Mouse (Mus musculus): ENCODE data around the gene Aurkb. TPM values are rescaled to one million over a fixed set of nuclear protein-coding genes. Genes with fewer than 3 reads are reported as not detected.

The Aurkb gene
- total and polyA plus RNA-seq, 3 experiments, result 120 to 170 (median 159) TPM

DNA sequence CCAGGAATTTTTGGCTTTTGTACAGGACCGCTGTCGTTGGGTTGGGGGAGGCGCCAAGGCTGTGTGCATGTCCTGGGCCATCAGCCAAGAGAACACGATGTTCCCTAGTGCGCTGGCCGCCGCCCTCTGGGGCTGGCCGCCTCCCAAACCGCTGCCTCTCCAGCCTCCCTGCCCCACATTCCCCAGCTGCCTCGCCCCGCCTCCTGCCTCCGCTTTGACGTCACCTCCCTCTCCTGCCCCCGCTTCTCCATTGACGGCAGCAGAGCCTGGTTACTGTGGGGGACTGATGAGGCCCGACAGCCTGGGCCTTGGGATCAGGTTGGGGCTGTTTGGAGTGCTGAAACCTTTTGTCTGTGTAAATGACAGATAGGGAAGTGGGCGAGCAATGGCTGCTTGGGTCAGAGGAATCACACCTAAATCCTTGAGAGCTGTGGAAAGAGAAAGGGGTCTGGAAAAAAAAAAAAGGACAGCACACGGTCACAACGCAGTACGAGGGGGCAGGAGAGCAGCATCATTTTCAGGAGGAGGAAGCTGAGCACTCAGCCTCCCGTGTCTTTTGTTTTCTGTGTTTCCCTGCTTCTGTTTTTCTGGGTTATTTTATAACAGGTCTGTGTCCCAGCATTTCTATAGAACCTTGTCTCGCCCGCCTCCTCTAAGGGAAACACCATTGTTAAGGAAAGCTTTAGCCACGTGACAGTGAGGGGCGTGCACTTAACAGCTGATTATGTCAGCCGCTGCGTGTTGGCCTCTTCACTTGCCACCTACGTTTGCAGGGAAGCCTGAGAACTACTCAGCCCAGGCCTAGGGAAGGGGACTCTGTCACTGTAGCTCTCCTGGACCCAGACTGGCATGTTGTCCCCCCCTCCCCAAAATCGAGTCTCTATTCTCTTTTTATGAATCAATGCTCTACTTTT, 51.8 kb downstream of the Aurkb start (continued):
- TF ChIP-seq GABPA (IDR thresholded peaks at IDR 0.05; ENCODE audit: low read depth, low read length), result no peak
- TF ChIP-seq RAD21 (IDR thresholded peaks at IDR 0.05; ENCODE audit: low read depth, low read length), result no peak
- TF ChIP-seq POLR2AphosphoS5 (IDR thresholded peaks at IDR 0.05; ENCODE audit: borderline replicate concordance, low read depth, low read length), result peak; percentile 73; the same call in 1 of the 2 replicates
- no peak for TF ChIP-seq KAT2A (conservative IDR thresholded peaks at IDR 0.05; ENCODE audit: low read depth, low read length)
- TF ChIP-seq MYB (IDR thresholded peaks at IDR 0.05; ENCODE audit: low read depth, low read length), result no peak; the same call in 1 of the 2 replicates

DNA sequence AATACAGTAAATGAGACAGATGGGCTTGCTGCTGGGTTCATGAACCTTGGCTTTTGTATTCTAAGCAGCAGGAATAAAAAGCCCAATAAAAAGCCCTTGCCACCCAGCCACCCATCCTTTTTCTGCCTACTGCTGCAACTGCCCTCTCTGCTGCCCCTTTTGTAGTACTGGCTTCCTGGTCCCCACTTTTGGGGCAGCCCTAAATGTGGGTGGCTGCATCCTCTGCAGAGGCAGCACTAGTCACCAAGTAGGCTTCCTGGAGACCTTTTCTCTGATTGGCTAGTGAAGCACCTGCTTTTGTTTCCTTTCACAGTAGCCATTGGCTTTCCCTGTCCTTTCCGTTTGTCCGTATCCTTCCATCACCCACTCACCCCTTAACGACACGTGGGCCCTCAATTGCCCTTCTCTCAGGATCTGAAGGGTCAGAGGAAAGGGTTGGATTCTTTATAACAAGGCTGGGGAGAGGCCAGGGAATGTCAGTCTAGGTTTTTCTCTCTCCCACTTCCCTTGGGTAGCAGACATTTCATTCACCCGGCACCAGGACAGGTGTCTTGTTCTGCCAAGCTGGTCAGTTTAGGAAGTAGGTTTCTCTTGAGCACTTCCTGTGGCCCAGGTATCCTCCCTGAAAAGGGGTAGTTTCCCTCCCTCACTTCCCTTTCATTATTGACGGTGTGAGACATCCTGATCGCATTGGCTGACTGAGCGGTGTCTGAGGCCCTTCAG, 52.8 kb downstream of the Aurkb start:
- H3K27me3 ChIP-seq (ENCODE audit: control insufficient read depth in 1 of 2, insufficient read depth in 2 of 2, low read length in 2 of 2), result no peaks in the 10 kb centered on the region
- no peak for TF ChIP-seq SIN3A (IDR thresholded peaks at IDR 0.05; ENCODE audit: low read length)
- 0 out of 2 replicates have a peak, but pooled peaks have one; percentile 11 for TF ChIP-seq NELFE (IDR thresholded peaks at IDR 0.05; ENCODE audit: low read depth, low read length)
- 0 out of 2 replicates have a peak, but pooled peaks have one; percentile 15 for TF ChIP-seq UBTF (IDR thresholded peaks at IDR 0.05; ENCODE audit: borderline replicate concordance, insufficient read depth, low read depth, low read length)
- peak overlapping the region; percentile 71 for H3K27ac ChIP-seq (ENCODE audit: control insufficient read depth, low read depth, low read length)
- H3K4me1 ChIP-seq (ENCODE audit: control insufficient read depth in 1 of 2, insufficient read depth in 2 of 2, low read length in 2 of 2), result peaks cover 17 to 21% of the 10 kb centered on the region in 2 experiments
- peaks cover 17% of the 10 kb centered on the region for H3K79me2 ChIP-seq (ENCODE audit: control insufficient read depth, insufficient read depth, low read length, poor library complexity)
- H3K36me3 ChIP-seq (ENCODE audit: control insufficient read depth in 1 of 2, insufficient read depth in 2 of 2, low read length in 2 of 2), result peaks cover 0 to 13% of the 10 kb centered on the region in 2 experiments; a peak in 2 of 4 replicates
- H3K4me3 ChIP-seq (ENCODE audit: control insufficient read depth in 1 of 2, insufficient read depth in 1 of 2, low read depth in 2 of 2, low read length in 2 of 2), result peak overlapping the region; percentile 2 to 10; a peak in 2 of 4 replicates
- H3K9me3 ChIP-seq (replicated peaks; ENCODE audit: insufficient read depth, low read length), result no peaks in the 10 kb centered on the region
- no peak for DNase-seq (ENCODE audit: low read depth, low spot score)
- peak overlapping the region; percentile 59 for H3K9ac ChIP-seq (ENCODE audit: control insufficient read depth, low read depth, low read length, poor library complexity, severe bottlenecking)

GRCm38 (mm10) chr11:69098762-69099091, 53.3 kb downstream of the Aurkb start:
- H3K4me1 ChIP-seq (ENCODE audit: control insufficient read depth in 1 of 2, insufficient read depth in 2 of 2, low read length in 2 of 2), result peaks cover 17 to 21% of the 10 kb centered on the region in 2 experiments
- no peaks in the 10 kb centered on the region for H3K27me3 ChIP-seq (ENCODE audit: control insufficient read depth in 1 of 2, insufficient read depth in 2 of 2, low read length in 2 of 2)
- peak overlapping the region; percentile 68 for H3K9ac ChIP-seq (ENCODE audit: control insufficient read depth, low read depth, low read length, poor library complexity, severe bottlenecking)
- peaks cover 0 to 13% of the 10 kb centered on the region in 2 experiments; a peak in 2 of 4 replicates for H3K36me3 ChIP-seq (ENCODE audit: control insufficient read depth in 1 of 2, insufficient read depth in 2 of 2, low read length in 2 of 2)
- H3K79me2 ChIP-seq (ENCODE audit: control insufficient read depth, insufficient read depth, low read length, poor library complexity), result peaks cover 17% of the 10 kb centered on the region
- H3K9me3 ChIP-seq (replicated peaks; ENCODE audit: insufficient read depth, low read length), result no peaks in the 10 kb centered on the region
- H3K4me3 ChIP-seq (ENCODE audit: control insufficient read depth in 1 of 2, insufficient read depth in 1 of 2, low read depth in 2 of 2, low read length in 2 of 2), result peak overlapping the region; percentile 63 to 86
- peak; percentile 98 for DNase-seq (ENCODE audit: low read depth, low spot score)
- peak overlapping the region; percentile 70 for H3K27ac ChIP-seq (ENCODE audit: control insufficient read depth, low read depth, low read length)
- no peak for TF ChIP-seq JUND (IDR thresholded peaks at IDR 0.05; ENCODE audit: low read depth, low read length)
- TF ChIP-seq ZC3H11A (IDR thresholded peaks at IDR 0.05; ENCODE audit: low read depth, low read length), result no peak
- no peak; the same call in 1 of the 2 replicates for TF ChIP-seq TBP (IDR thresholded peaks at IDR 0.05; ENCODE audit: low read depth, low read length)
- TF ChIP-seq USF1 (IDR thresholded peaks at IDR 0.05; ENCODE audit: low read depth, low read length), result peak; percentile 75
- TF ChIP-seq NRF1 (IDR thresholded peaks at IDR 0.05; ENCODE audit: insufficient read depth, low read depth, low read length, poor library complexity, severe bottlenecking), result peak; percentile 24; the same call in 1 of the 2 replicates
- no peak for TF ChIP-seq NELFE (IDR thresholded peaks at IDR 0.05; ENCODE audit: low read depth, low read length)
- peak; percentile 97 for TF ChIP-seq SIN3A (IDR thresholded peaks at IDR 0.05; ENCODE audit: low read length)
- TF ChIP-seq KAT2A (conservative IDR thresholded peaks at IDR 0.05; ENCODE audit: low read depth, low read length), result no peak
- TF ChIP-seq CTCF (IDR thresholded peaks at IDR 0.05 in 2 of 3, conservative IDR thresholded peaks at IDR 0.05 in 1 of 3; ENCODE audit: control insufficient read depth in 1 of 3, insufficient read depth in 1 of 3, low read depth in 2 of 3, low read length in 3 of 3, poor library complexity in 1 of 3, severe bottlenecking in 1 of 3), result peak in 1 of 3 experiments; percentile 19; a peak in 1 of 6 replicates
- TF ChIP-seq UBTF (IDR thresholded peaks at IDR 0.05; ENCODE audit: borderline replicate concordance, insufficient read depth, low read depth, low read length), result 0 out of 2 replicates have a peak, but pooled peaks have one; percentile 29
- TF ChIP-seq SMC3 (IDR thresholded peaks at IDR 0.05; ENCODE audit: low read depth, low read length), result no peak
- peak; percentile 99 for TF ChIP-seq MXI1 (IDR thresholded peaks at IDR 0.05; ENCODE audit: low read depth, low read length)
- no peak for TF ChIP-seq E2F4 (IDR thresholded peaks at IDR 0.05; ENCODE audit: borderline replicate concordance, low read depth, low read length)
- no peak for TF ChIP-seq ELF1 (IDR thresholded peaks at IDR 0.05; ENCODE audit: low read depth, low read length)
- TF ChIP-seq TCF12 (IDR thresholded peaks at IDR 0.05; ENCODE audit: low read depth, low read length), result 0 out of 2 replicates have a peak, but pooled peaks have one; percentile 18
- no peak for TF ChIP-seq ZKSCAN1 (IDR thresholded peaks at IDR 0.05; ENCODE audit: low read depth, low read length)
- TF ChIP-seq ETS1 (IDR thresholded peaks at IDR 0.05; ENCODE audit: low read depth, low read length), result peak; percentile 82
- peak in 1 of 2 experiments; percentile 46; a peak in 1 of 4 replicates for TF ChIP-seq POLR2A (IDR thresholded peaks at IDR 0.05; ENCODE audit: control insufficient read depth in 1 of 2, insufficient read depth in 1 of 2, low read depth in 1 of 2, low read length in 2 of 2, poor library complexity in 1 of 2)
- peak; percentile 97 for TF ChIP-seq MAX (IDR thresholded peaks at IDR 0.05; ENCODE audit: low read length)
- peak; percentile 92 for TF ChIP-seq MYC (IDR thresholded peaks at IDR 0.05; ENCODE audit: low read depth, low read length)
- 0 out of 2 replicates have a peak, but pooled peaks have one; percentile 51 for TF ChIP-seq MAZ (IDR thresholded peaks at IDR 0.05; ENCODE audit: low read depth, low read length)

All from MEL (cell line).